ENCODE assay signal across 9 mouse cellular contexts in the genomic region with DNA sequence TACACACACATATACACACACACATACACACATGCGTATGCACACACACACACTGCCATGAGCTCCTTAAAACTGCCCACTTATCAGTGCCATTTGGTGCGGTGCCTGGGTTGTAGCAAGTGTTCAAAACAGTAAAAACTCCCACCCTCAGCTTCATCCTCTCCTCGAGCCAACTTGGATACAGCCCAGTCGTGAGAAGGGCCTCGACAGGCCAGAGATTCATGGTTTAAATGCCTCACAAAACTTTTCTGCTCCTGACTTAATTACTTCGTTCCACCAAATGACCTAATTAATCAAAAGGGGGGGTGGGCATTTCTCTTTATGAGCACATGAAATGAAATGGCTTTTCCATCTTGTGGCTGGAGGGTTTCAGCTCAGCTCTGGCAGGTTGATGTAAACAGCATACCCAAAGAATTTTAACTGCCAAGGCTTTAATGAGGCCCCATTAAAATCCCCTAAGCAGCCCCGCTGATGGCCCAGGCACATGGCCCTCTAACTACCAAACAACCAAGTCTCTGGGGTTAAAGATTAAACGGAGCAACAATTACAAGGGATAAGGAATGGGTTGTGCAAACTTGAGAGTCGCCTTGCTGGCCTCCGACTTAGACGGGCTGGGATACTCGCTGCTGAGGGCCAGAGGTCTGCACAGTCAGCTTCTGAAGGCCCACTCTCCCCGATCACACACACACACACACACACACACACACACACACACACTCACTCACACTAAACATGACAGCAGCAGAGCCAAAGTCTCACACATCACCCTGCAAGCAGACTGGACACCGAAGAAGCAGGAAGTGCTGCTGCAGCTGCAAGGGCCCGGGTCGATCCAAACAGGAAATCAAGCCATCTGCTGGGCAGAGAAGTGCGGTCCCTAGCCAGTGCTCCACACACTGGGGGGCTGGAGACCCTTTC. TPM values are rescaled to one million over a fixed set of nuclear protein-coding genes. Genes with fewer than 3 reads are reported as not detected.
DNase-seq lines count a peak whose midpoint lies in the region; ATAC-seq lines count a peak whose summit lies in the region.
"Had no signal": no experiment of that assay in that cellular context is flagged by ENCODE, and none has a peak within 500 bp of the region (broad histone marks: within the 10 kb centered on the region; RNA-seq: fewer than 3 reads in every experiment).

No protein-coding gene starts in this region.

- no peaks in the 10 kb centered on the region for H3K27me3 ChIP-seq in forebrain, embryonic 14.5 days (replicated peaks; ENCODE audit: control insufficient read depth, insufficient read depth, low read length)
- no peaks in the 10 kb centered on the region for H3K27me3 ChIP-seq in hindbrain, embryonic 15.5 days
- no peaks in the 10 kb centered on the region for H3K27me3 ChIP-seq in limb, embryonic 15.5 days
- no peaks in the 10 kb centered on the region for H3K27me3 ChIP-seq in neural tube, embryonic 11.5 days (ENCODE audit: control insufficient read depth, insufficient read depth, low read length)
- H3K27me3 ChIP-seq: neural tube, embryonic 12.5 days had no signal

- H3K27ac ChIP-seq in forebrain, embryonic 14.5 days (ENCODE audit: low read depth, low read length), result 0 out of 2 replicates have a peak overlapping the region, but pooled peaks have one; percentile 21
- peak overlapping the region; percentile 46 for H3K27ac ChIP-seq in hindbrain, embryonic 15.5 days (replicated peaks)
- H3K27ac ChIP-seq in limb, embryonic 15.5 days, result peak overlapping the region; percentile 67
- 0 out of 2 replicates have a peak overlapping the region, but pooled peaks have one; percentile 49 for H3K27ac ChIP-seq in neural tube, embryonic 11.5 days (ENCODE audit: low read depth, low read length)
- H3K27ac ChIP-seq: neural tube, embryonic 12.5 days had no signal

- no peaks in the 10 kb centered on the region; the same call in 1 of the 2 replicates for H3K36me3 ChIP-seq in forebrain, embryonic 14.5 days (ENCODE audit: control insufficient read depth, insufficient read depth, low read length)
- peaks cover 20% of the 10 kb centered on the region for H3K36me3 ChIP-seq in hindbrain, embryonic 15.5 days
- H3K36me3 ChIP-seq in limb, embryonic 15.5 days, result peaks cover 8% of the 10 kb centered on the region; the same call in 1 of the 2 replicates
- H3K36me3 ChIP-seq in neural tube, embryonic 11.5 days (ENCODE audit: control insufficient read depth, insufficient read depth, low read length), result no peaks in the 10 kb centered on the region; the same call in 1 of the 2 replicates
- H3K36me3 ChIP-seq: neural tube, embryonic 12.5 days had no signal

- H3K4me1 ChIP-seq in forebrain, embryonic 14.5 days (ENCODE audit: control insufficient read depth, insufficient read depth, low read length), result peaks cover 7% of the 10 kb centered on the region
- H3K4me1 ChIP-seq in hindbrain, embryonic 15.5 days (replicated peaks), result peaks cover 18% of the 10 kb centered on the region
- peaks cover 14% of the 10 kb centered on the region for H3K4me1 ChIP-seq in limb, embryonic 15.5 days
- H3K4me1 ChIP-seq in neural tube, embryonic 11.5 days (ENCODE audit: control insufficient read depth, insufficient read depth, low read length), result peaks cover 3% of the 10 kb centered on the region; the same call in 1 of the 2 replicates

- no peak overlapping the region for H3K9ac ChIP-seq in forebrain, embryonic 14.5 days (ENCODE audit: low read length)
- H3K9ac ChIP-seq in hindbrain, embryonic 15.5 days, result no peak overlapping the region
- H3K9ac ChIP-seq in limb, embryonic 15.5 days, result no peak overlapping the region
- H3K9ac ChIP-seq in neural tube, embryonic 11.5 days (ENCODE audit: low read length), result no peak overlapping the region
- H3K9ac ChIP-seq: neural tube, embryonic 12.5 days had no signal

- no peak overlapping the region for H3K4me2 ChIP-seq in forebrain, embryonic 14.5 days (ENCODE audit: low read length)
- no peak overlapping the region for H3K4me2 ChIP-seq in hindbrain, embryonic 15.5 days
- H3K4me2 ChIP-seq in limb, embryonic 15.5 days, result 0 out of 2 replicates have a peak overlapping the region, but pooled peaks have one; percentile 4
- H3K4me2 ChIP-seq in neural tube, embryonic 11.5 days (ENCODE audit: low read depth), result no peak overlapping the region
- H3K4me2 ChIP-seq: neural tube, embryonic 12.5 days had no signal

- 0 out of 2 replicates have a peak, but pooled peaks cover 3% of the 10 kb centered on the region for H3K9me3 ChIP-seq in forebrain, embryonic 14.5 days (replicated peaks; ENCODE audit: control insufficient read depth, low read length)
- H3K9me3 ChIP-seq in hindbrain, embryonic 15.5 days, result no peaks in the 10 kb centered on the region
- no peaks in the 10 kb centered on the region for H3K9me3 ChIP-seq in limb, embryonic 15.5 days
- peaks cover 3% of the 10 kb centered on the region; the same call in 1 of the 2 replicates for H3K9me3 ChIP-seq in neural tube, embryonic 11.5 days (ENCODE audit: control insufficient read depth, low read length)
- H3K9me3 ChIP-seq: neural tube, embryonic 12.5 days had no signal

- H3K4me3 ChIP-seq in forebrain, embryonic 14.5 days (ENCODE audit: low read depth, low read length), result no peak overlapping the region
- H3K4me3 ChIP-seq in hindbrain, embryonic 15.5 days, result no peak overlapping the region
- no peak overlapping the region for H3K4me3 ChIP-seq in limb, embryonic 15.5 days
- H3K4me3 ChIP-seq in neural tube, embryonic 11.5 days (ENCODE audit: low read depth, low read length), result no peak overlapping the region
- H3K4me3 ChIP-seq: neural tube, embryonic 12.5 days had no signal

- peak; percentile 30 for DNase-seq in adrenal gland, postnatal 10 days
- no peak for DNase-seq in adrenal gland, adult (ENCODE audit: inconsistent age in 2 of 2, low spot score in 1 of 2)
- DNase-seq in forebrain, embryonic 14.5 days (ENCODE audit: low spot score), result peak; percentile 90
- peak; percentile 22 for DNase-seq in neural tube, embryonic 11.5 days (ENCODE audit: low spot score)
- DNase-seq in layer of hippocampus, adult 11-12 months (ENCODE audit: low spot score), result no peak
- DNase-seq in right cerebral cortex, postnatal 36 days (ENCODE audit: low spot score in 2 of 2), result no peak

- WGBS in forebrain, embryonic 14.5 days, result 16% methylated on average over 17 of the region's 17 CpGs
- 35% methylated on average over 17 of the region's 17 CpGs for WGBS in hindbrain, embryonic 15.5 days
- 15% methylated on average over 17 of the region's 17 CpGs for WGBS in limb, embryonic 15.5 days
- WGBS in neural tube, embryonic 11.5 days, result 19% methylated on average over 17 of the region's 17 CpGs

- peak; percentile 87 for ATAC-seq in forebrain, embryonic 14.5 days
- peak; percentile 69 for ATAC-seq in hindbrain, embryonic 15.5 days (ENCODE audit: low FRiP score, low read depth)
- ATAC-seq in limb, embryonic 15.5 days (ENCODE audit: insufficient number of reproducible peaks, low FRiP score, low TSS enrichment, low read depth), result peak; percentile 45; the same call in 1 of the 2 replicates
- no peak for ATAC-seq in neural tube, embryonic 11.5 days (ENCODE audit: insufficient read depth, low FRiP score, low TSS enrichment)

RNA-seq across cellular contexts. Expression of a gene that starts 55.2 kb away (rescaled TPM):
- 1 to 10 TPM; 2.8 to 2.9 TPM for total RNA-seq in adrenal gland, postnatal 10 days (2021)
- 5.3 and 6.5 TPM in 2 replicates for polyA plus RNA-seq in forebrain, embryonic 14.5 days (2014; fragmentation: Nextera tagmentation; extraction: Ambion mirVana)
- 12.6 and 14.0 TPM in 2 replicates for polyA plus RNA-seq in hindbrain, embryonic 15.5 days (2015; fragmentation: Nextera tagmentation; extraction: Ambion mirVana)
- polyA plus RNA-seq in limb, embryonic 15.5 days (2015; fragmentation: Nextera tagmentation; extraction: Ambion mirVana), result 2.8 and 3.7 TPM in 2 replicates
- polyA plus RNA-seq in neural tube, embryonic 11.5 days (2014; fragmentation: Nextera tagmentation; extraction: Ambion mirVana), result 3.3 and 3.5 TPM in 2 replicates

Comparison
In these comparisons a context has a peak if more than half of its experiments do, and no peak if none do; other contexts are left out.
1. DNase-seq: peak in adrenal gland, postnatal 10 days (single experiment), forebrain, embryonic 14.5 days (single experiment) and neural tube, embryonic 11.5 days (single experiment); none in adrenal gland, adult (0 of 2), layer of hippocampus, adult 11-12 months (single experiment) and right cerebral cortex, postnatal 36 days (0 of 2).
2. Peak in every context shown above with its lines, with median percentiles within 50 percentile points of each other: H3K27ac ChIP-seq.